Mouse (Mus musculus) CD4-positive naive resting alpha-beta T cell, adult 57 days (primary cell): Measurements from ENCODE around the gene Psmd9. TPM values are rescaled to one million over a fixed set of nuclear protein-coding genes. Genes with fewer than 3 reads are reported as not detected.

ENCODE experiments used
- total RNA-seq: library from RNA; stranded (reverse); gene quantifications from one replicate; pipeline ENCODE4 v1.2.4, GENCODE M21; 2023

The Psmd9 gene
- 24.7 TPM for total RNA-seq

DNA sequence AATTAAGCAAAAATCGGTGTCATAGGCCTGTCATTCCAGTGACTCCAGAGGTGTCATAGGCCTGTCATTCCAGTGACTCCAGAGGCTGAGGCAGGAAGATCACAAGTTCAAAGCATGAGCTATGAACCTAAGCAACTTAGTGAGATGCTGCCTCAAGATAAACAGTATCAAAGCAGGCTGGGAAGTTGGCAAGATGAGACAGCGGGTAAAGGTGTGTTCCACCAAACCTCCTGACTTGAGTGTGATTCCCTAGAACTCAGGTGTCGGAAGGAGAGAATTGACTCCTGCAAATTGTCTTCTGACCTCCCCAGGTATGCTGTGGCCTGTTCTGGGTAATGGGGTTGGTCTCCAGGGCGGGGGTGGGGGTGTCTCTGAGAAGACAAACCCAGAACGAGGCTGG, at the start of gene Psmd9:
Gene Psmd9 (plus strand): TSS at position 130 of the 400 bp plus-strand sequence.

DNA sequence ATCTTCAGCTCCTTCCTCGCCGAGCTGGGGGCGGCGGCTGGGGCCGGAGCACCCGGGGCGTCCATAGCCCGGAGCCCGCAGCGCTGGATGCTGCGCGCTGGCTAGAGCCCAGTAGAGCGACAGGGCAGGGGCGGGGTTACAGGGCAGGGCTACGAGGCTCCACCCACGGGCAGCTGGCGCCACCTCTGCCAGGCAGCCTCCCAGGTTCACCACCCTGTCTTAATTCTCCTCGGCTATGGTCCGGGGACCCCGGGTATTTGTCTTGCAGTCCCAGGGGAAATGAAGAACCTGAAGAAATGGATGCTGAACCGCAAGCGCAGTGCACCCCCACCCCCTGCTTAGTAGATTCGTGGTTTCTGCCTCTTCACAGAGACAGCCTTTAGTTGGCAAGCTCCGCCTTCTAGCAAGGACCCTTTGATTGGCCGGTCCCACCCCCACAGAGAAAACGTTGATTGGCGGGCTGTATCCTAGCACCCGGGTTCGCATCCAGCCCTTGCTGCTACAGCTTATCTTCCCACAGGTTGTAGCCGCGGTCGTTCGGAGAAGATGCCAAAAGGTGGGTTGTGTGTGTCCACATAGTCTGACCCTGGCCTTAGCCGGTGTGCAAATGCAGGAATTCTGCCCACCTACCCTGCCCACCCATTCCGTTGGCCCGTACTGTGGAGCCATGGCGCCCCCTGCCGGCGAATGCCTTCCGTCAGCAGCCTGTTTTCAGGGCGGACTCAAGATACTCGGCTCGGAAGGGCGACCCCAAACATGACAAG, 36.7 kb upstream of the Psmd9 start, which contains the start of gene Rhof:
Gene Rhof (minus strand): TSS at position 385 of the 764 bp plus-strand sequence.

DNA sequence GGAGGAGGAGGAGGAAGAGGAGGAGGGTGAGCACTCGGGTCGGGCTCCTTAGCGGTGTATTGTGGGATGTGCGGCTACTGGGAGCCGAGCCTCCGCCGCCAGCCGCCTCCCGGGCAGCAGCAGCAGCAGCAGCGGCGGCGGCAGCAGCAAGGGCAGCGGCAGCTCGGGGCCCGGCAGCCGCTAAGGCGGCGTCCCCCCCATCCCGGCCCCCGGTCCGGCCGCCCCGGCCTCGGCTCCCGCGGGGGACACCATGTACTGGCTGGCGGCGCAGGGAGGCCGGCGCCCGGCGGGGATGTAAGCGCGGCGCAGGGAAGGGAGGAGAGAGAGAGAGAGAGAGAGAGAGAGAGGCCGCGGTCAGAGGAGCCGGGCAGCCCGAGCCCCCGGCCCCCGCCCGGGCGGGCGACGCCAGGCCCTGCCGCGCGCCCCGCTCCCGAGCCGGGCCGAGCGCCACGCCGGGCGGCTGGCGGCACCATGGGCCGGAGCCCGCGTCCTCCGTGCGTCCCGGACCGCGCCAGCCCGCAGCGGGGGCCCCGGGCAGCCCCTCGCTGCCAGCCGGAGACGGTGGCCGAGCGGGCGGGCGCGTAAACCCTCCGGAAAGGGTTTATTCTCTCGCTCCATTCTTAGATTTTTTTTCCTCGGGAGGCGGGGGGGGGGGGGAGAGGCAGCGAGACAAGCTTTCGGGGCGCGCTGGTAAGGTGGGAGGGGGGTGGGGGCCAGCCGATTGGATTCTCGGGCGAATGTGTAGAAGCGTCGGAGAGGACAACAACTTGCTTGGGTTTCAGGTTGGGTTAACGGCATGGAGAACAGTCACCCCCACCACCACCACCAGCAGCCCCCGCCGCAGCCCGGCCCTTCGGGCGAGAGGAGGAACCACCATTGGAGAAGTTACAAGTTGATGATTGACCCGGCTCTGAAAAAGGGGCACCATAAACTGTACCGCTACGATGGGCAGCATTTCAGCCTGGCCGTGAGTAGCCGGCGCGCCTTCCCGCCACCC, 26.8 kb upstream of the Psmd9 start, which contains the start of gene Setd1b:
Gene Setd1b (plus strand): TSS at position 33 of the 997 bp plus-strand sequence.

DNA sequence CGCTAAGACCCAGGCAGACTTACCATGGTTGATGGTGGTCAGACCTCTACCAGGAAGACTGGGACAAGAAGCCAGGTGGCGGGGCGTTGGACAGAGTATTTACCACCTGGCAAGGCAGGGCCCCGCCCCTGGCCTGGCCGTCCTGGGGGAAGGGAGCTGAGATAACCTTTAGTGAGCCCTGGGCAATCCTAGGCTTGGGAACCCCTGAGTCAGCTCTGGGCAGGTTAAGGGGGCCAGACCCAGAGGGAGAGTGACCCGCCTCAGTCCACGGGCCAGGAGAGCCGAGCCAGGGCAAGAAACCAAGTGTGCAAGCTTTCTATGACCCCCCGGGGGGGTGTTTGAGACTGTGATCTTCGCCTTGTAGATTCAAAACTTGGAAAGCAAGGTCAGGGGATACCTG, 13.4 kb downstream of the Psmd9 start, which contains the start of gene Hpd:
Gene Hpd (minus strand): TSS at position 77 of the 400 bp plus-strand sequence.

DNA sequence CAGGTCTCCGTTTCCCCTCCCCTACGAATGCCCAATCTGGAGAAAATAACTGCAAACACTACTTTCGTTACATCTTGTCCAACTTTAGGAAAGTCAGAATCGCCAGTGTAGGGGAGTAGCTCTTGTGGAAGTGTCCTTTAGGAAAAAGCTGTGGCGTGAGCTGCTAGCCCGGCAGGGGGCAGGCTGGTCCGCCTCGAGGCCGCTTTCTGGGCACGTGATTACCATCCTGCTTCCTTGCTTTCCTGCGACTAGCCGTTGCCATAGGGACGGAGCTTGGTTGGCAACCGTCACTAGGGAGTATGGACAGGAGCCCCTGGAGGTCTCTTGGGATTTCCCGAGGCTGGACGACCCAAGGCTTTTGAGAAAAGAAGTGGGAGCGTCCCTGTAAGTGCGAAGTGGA, 82.6 kb downstream of the Psmd9 start, which contains the start of gene Wdr66:
Gene Wdr66 (plus strand): TSS at position 269 of the 400 bp plus-strand sequence.

Other genes starting within 250 kb of the Psmd9 start
- 77.0 TPM for gene Kdm2b, start 179.6 kb upstream of the Psmd9 start, total RNA-seq
- 87.2 TPM for gene Orai1, start 154.3 kb upstream of the Psmd9 start, total RNA-seq
- gene Morn3, start 122.4 kb upstream of the Psmd9 start, total RNA-seq, result not detected
- 8.4 TPM for gene Tmem120b, start 101.0 kb upstream of the Psmd9 start, total RNA-seq
- 86.3 TPM for gene Rhof, start 36.7 kb upstream of the Psmd9 start, total RNA-seq
- 97.1 TPM for gene Setd1b, start 27.2 kb upstream of the Psmd9 start, total RNA-seq
- gene Hpd, start 13.3 kb downstream of the Psmd9 start, total RNA-seq, result not detected
- gene Wdr66, start 82.7 kb downstream of the Psmd9 start, total RNA-seq, result 2.9 TPM
- 15.4 TPM for gene Bcl7a, start 174.4 kb downstream of the Psmd9 start, total RNA-seq
- gene Mlxip, start 225.4 kb downstream of the Psmd9 start, total RNA-seq, result 87.5 TPM